Mouse (Mus musculus) ovary, postnatal 14 days (tissue): ENCODE data around the gene Pusl1.

Experiments
- DNase-seq: peaks from one replicate; pipeline ENCODE4 v3.0.0; 2022; ENCODE audit warnings: low spot score

Gene Pusl1

GRCm38 (mm10) chr4:155841651-155842270 is 49.8 kb downstream of the Pusl1 start:
- DNase-seq, result no peak

DNA sequence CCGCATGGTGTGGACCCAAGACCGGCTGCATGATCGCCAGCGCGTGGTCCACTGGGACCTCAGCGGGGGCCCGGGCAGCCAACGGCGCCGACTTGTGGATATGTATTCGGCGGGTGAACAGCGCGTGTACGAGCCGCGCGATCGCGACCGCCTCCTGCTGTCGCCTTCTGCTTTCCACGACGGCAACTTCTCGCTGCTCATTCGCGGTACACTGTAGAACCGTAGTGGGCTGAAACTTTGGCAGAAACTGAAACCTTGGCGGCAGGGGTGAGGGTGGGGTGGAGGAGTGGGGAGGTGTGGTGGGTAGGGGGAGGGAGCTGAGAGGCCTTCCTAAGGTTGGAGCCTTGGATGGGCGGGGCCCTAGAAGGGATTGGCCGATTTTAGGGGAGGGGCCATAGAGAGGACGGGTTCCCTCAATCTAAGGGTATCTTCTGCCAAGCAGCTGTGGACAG is 50.6 kb downstream of the Pusl1 start:
- no peak for DNase-seq

DNA sequence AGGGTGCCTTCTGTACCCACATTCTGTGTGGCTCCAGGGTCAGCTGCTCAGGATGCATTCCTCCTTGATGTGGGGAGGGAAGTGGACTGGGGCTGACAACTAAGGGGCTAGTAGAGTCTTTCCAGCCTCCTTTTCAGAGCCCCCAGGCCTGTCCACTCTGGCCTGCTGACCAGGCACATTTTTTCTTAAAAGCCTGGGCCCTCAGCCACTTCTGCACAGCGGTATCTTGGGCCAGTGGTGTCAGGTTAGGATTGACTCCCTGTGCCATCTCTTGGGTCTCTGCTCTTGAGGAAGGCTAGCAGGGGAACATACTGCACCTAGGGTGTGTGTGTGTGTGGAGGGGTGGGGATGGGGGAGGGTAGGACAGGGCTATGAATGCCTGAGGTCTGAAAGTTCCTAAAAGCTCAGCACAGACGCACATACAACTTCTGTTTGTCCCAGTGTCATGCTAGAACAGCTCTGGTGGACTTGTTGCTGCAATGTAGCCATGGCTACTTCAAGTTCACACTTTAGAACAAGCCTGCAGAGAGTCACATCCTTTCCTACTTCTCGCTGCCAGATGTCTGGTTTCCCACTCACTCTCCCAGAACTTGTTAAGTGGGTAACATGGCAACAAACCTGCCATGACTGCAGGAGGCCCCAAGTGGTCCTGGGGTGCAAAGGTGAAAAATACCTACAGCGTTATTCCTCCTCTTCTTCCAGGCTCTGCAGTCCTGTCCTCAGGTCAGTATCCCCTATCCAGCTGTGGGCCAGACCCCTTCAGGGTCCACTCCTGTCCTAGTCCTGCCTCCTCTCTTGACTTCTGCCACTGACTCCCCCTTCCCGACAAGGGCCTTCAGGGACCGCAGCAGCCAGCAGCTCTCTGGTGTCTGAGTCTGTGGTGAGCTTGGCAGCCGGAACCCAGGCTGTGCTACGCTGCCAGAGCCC is 51.2 kb downstream of the Pusl1 start:
- no peak for DNase-seq

- peak; percentile 80 for DNase-seq
These were observed 52.1 kb downstream of the Pusl1 start, which contains the start of gene Mxra8 for GRCm38 (mm10) chr4:155839483-155839910. Gene Mxra8 (plus strand): TSS chr4:155839680.

GRCm38 (mm10) chr4:155838187-155839153 is 53.1 kb downstream of the Pusl1 start:
- no peak for DNase-seq
